Mouse (Mus musculus) embryonic facial prominence, embryonic 11.5 days (tissue): ENCODE measurements around the gene Aadacl2. TPM values are rescaled to one million over a fixed set of nuclear protein-coding genes. Genes with fewer than 3 reads are reported as not detected.

ENCODE experiments used
- ATAC-seq: fragments of 200-750 bp; cut with Nextera tagmentation; replicated peaks from 2 replicates; pipeline ENCODE4 v1.8.0; 2017; ENCODE audit warnings: low read depth; ENCODE audit not compliant: insufficient number of reproducible peaks, low FRiP score, low TSS enrichment
- DNase-seq: peaks from one replicate; pipeline ENCODE4 v3.0.0-alpha.2; 2015; ENCODE audit warnings: low spot score
- H3K27ac ChIP-seq: fragments of 300-500 bp; sonication (generic); replicated peaks from 2 replicates; pipeline ENCODE4 v1.5.1; 2014; ENCODE audit warnings: mild to moderate bottlenecking, low read depth, low read length, control low read depth
- H3K27me3 ChIP-seq: fragments of 300-500 bp; sonication (generic); 2 replicates; pipeline ENCODE4 v1.6.1; 2014; ENCODE audit warnings: mild to moderate bottlenecking, low read length, moderate library complexity, mixed read lengths; ENCODE audit not compliant: control insufficient read depth, insufficient read depth
- H3K36me3 ChIP-seq: fragments of 300-500 bp; sonication (generic); replicated peaks from 2 replicates; pipeline ENCODE4 v1.6.1; 2014; ENCODE audit warnings: low read depth, mild to moderate bottlenecking, low read length, moderate library complexity, mixed read lengths; ENCODE audit not compliant: control insufficient read depth, insufficient read depth
- H3K4me1 ChIP-seq: fragments of 300-500 bp; sonication (generic); 2 replicates; pipeline ENCODE4 v1.6.1; 2014; ENCODE audit warnings: low read length, mixed read lengths; ENCODE audit not compliant: control insufficient read depth, insufficient read depth
- H3K4me2 ChIP-seq: fragments of 300-500 bp; sonication (generic); 2 replicates; pipeline ENCODE4 v1.6.1; 2014; ENCODE audit warnings: low read depth, mild to moderate bottlenecking, control low read depth, low read length, moderate library complexity
- H3K4me3 ChIP-seq: fragments of 300-500 bp; sonication (generic); 2 replicates; pipeline ENCODE4 v1.5.1; 2014; ENCODE audit warnings: low read depth, low read length, control low read depth
- H3K9ac ChIP-seq: fragments of 300-500 bp; sonication (generic); replicated peaks from 2 replicates; pipeline ENCODE4 v1.6.1; 2014; ENCODE audit warnings: mild to moderate bottlenecking, control low read depth, low read length
- H3K9me3 ChIP-seq: fragments of 300-500 bp; sonication (generic); replicated peaks from 2 replicates; pipeline ENCODE4 v1.6.1; 2016; ENCODE audit warnings: mild to moderate bottlenecking, low read length, inconsistent platforms, mixed read lengths; ENCODE audit not compliant: control insufficient read depth
- WGBS: fragments of 180-500 bp; shearing (Covaris S2); extraction: QIAGEN DNeasy Blood & Tissue Kit; methylation state at CpG from one replicate; pipeline ENCODE4 v1.1.7; 2014; 5-methylcytosine and 5-hydroxymethylcytosine counted together
- polyA plus RNA-seq: library from polyadenylated mRNA; unstranded; fragments of >200 nt; fragmentation: Nextera tagmentation; extraction: Ambion mirVana; gene quantifications from 2 replicates; pipeline ENCODE4 v1.2.1, GENCODE M21; 2014

The Aadacl2 gene
- polyA plus RNA-seq, 1 experiment from 2014 or later: not detected

DNA sequence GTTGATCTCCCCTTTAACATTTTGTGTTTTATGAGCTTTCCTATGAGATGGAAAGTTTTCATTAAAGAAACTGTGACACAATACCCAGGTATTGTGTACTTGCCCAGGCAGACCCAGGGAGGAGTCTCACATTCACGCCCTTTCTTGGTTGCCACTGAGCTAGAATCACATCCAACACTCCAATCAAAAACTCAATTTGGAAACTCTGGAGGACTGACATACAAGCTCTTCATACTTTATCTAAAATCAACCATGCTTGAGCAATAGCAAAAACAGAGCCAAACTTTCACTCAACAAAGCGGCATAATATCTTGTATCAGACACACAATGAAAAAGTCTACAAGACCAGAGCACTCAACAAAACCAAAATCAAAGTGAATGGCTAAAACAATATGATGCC, 47.4 kb downstream of the Aadacl2 start:
- Histone ChIP-seq H3K36me3 (no peaks in the 10 kb centered on the region), H3K9me3 (no peaks in the 10 kb centered on the region), H3K4me1 (no peaks in the 10 kb centered on the region), H3K27me3 (no peaks in the 10 kb centered on the region), H3K9ac (no peak overlapping the region), H3K4me2 (no peak overlapping the region), H3K4me3 (no peak overlapping the region), H3K27ac (no peak overlapping the region)
- ATAC-seq (no peak), DNase-seq (no peak)
- 93% methylated on average over 2 of the region's 2 CpGs for WGBS

DNA sequence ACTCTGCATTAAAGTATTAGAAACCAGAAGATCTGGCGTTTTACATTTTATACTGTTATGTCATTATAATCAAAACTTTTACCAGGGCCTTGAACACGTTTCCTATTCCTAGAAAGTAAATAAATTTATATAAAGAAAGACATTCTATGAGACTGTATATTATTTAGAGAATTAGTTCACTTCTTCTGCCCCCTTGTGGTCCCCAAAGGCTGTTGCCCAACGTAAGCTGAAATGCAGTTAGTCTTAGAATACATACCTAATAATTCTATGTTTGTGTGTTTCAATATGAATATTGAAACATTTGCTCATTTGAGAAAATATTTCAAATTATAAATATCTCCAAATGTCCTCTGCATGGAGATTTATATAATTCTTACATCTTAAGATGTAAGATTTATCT, 49.9 kb downstream of the Aadacl2 start:
- no peaks in the 10 kb centered on the region for H3K27me3 ChIP-seq
- no peak overlapping the region for H3K4me3 ChIP-seq
- 28% methylated on average over 3 of the region's 3 CpGs for WGBS
- no peaks in the 10 kb centered on the region for H3K9me3 ChIP-seq
- H3K36me3 ChIP-seq: no peaks in the 10 kb centered on the region
- H3K27ac ChIP-seq: no peak overlapping the region
- peak; percentile 46 for DNase-seq
- H3K9ac ChIP-seq: no peak overlapping the region
- no peak for ATAC-seq
- no peak overlapping the region for H3K4me2 ChIP-seq
- H3K4me1 ChIP-seq: no peaks in the 10 kb centered on the region

- no peak overlapping the region for H3K27ac ChIP-seq
- H3K9me3 ChIP-seq: no peaks in the 10 kb centered on the region
- WGBS: 84% methylated on average over 2 of the region's 2 CpGs
- H3K4me3 ChIP-seq: no peak overlapping the region
- H3K4me2 ChIP-seq: no peak overlapping the region
- no peak overlapping the region for H3K9ac ChIP-seq
- ATAC-seq (no peak), DNase-seq (no peak)
- H3K36me3 ChIP-seq: no peaks in the 10 kb centered on the region
- H3K27me3 ChIP-seq: no peaks in the 10 kb centered on the region
- no peaks in the 10 kb centered on the region for H3K4me1 ChIP-seq
These were observed 50.7 kb downstream of the Aadacl2 start for GRCm38 (mm10) chr3:60057070-60057808.

GRCm38 (mm10) chr3:60057809-60058082, 51.2 kb downstream of the Aadacl2 start:
- Histone ChIP-seq H3K27ac (no peak overlapping the region), H3K4me3 (no peak overlapping the region), H3K27me3 (no peaks in the 10 kb centered on the region), H3K36me3 (no peaks in the 10 kb centered on the region), H3K9ac (no peak overlapping the region), H3K4me2 (no peak overlapping the region), H3K9me3 (no peaks in the 10 kb centered on the region), H3K4me1 (no peaks in the 10 kb centered on the region)
- ATAC-seq (no peak), DNase-seq (no peak)
- WGBS: 66% methylated on average over 1 of the region's 1 CpGs

Other genes starting within 250 kb of the Aadacl2 start
- not detected in 2 replicates for gene Gm8298, start 145.7 kb upstream of the Aadacl2 start, polyA plus RNA-seq
- gene C130079G13Rik, start 81.5 kb upstream of the Aadacl2 start, polyA plus RNA-seq: not detected in 2 replicates
- not detected in 2 replicates for gene Aadac, start 19.0 kb downstream of the Aadacl2 start, polyA plus RNA-seq
- gene Sucnr1, start 75.1 kb downstream of the Aadacl2 start, polyA plus RNA-seq: not detected in 2 replicates